Mouse (Mus musculus): Measurements from ENCODE around the gene Kidins220.

GRCm38 (mm10) chr12:25036024-25036423 lies 61.3 kb downstream of the Kidins220 start:
- TF ChIP-seq CTCF (IDR thresholded peaks at IDR 0.05; ENCODE audit: borderline replicate concordance, control insufficient read depth, extremely low read depth, insufficient read depth, low read length, poor library complexity): no peak
- TF ChIP-seq POLR2A (IDR thresholded peaks at IDR 0.05; ENCODE audit: control insufficient read depth, extremely low read depth, insufficient read depth, low read length, poor library complexity): no peak

Measured in thymus, adult 2 months (tissue).